ENCODE assay signal across 8 mouse cellular contexts in the genomic region with DNA sequence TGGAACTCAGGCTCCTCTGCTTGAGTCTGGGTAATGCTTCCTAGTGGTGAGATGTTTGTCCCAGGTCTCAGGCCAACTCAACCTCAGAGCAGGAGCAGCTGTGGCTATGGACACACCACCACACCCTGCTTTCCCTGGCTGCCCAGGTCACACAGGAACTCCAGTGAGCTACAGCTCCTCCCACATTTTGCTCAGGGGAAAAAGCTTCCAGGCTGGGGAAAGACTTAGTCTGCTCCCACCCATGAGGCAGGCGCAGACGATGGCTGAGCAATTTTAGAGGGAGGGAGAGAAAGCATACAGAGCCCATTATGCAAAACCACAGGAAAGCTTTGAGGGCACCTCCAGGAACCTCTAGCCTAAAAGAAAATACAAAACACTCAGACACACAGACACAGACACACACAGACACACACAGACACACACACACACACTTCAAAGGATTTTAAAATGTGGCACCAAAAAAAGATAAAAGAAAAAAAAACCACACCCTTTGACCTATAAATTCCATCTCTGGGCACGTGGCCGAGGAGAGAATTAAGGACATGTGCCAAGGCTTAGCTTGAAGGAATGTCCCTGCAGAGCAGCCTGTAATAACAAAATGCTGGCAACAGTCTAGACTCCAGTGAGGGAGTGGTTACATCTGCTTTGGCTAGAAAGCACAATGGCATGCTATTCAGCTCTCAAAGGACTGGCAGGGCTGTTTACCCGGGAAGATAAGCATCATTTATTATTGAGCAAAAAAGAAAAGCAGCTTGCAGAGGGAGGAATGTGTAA. TPM values are rescaled to one million over a fixed set of nuclear protein-coding genes. Genes with fewer than 3 reads are reported as not detected.
DNase-seq lines count a peak whose midpoint lies in the region; ATAC-seq lines count a peak whose summit lies in the region.

No protein-coding gene starts in this region.

- H3K27ac ChIP-seq in midbrain, embryonic 15.5 days = peak overlapping the region; percentile 77

- H3K4me2 ChIP-seq in midbrain, embryonic 15.5 days = no peak overlapping the region

- DNase-seq in thymus, postnatal 25 days = peak; percentile 28
- DNase-seq in thymus, postnatal 36 days = no peak
- DNase-seq in fibroblast of lung, adult 2 months (ENCODE audit: low read depth) = peak; percentile 98
- DNase-seq in heart, postnatal 10 days = peak; percentile 89 to 91
- peak; percentile 89 for DNase-seq in kidney, postnatal 14 days
- no peak for DNase-seq in layer of hippocampus, adult 8-10 months (ENCODE audit: low spot score in 2 of 2)
- no peak for DNase-seq in T-cell, adult 2 months (ENCODE audit: low spot score)

- H3K27me3 ChIP-seq in midbrain, embryonic 15.5 days (replicated peaks) = no peaks in the 10 kb centered on the region

- 5% methylated on average over 5 of the region's 5 CpGs for WGBS in midbrain, embryonic 15.5 days

- no peak overlapping the region for H3K4me3 ChIP-seq in midbrain, embryonic 15.5 days

- intact Hi-C loops in heart, postnatal 10 days (cut with DNase I) = loop anchor here (5.0 kb wide), 2 partner anchors 108 to 438 kb away; a partner anchor contains a TSS

- no peak; the same call in 1 of the 2 replicates for ATAC-seq in midbrain, embryonic 15.5 days (replicated peaks)

- no peak overlapping the region for H3K9ac ChIP-seq in midbrain, embryonic 15.5 days

- no peaks in the 10 kb centered on the region for H3K9me3 ChIP-seq in midbrain, embryonic 15.5 days

- H3K4me1 ChIP-seq in midbrain, embryonic 15.5 days = peaks cover 41% of the 10 kb centered on the region

- H3K36me3 ChIP-seq in midbrain, embryonic 15.5 days (replicated peaks) = no peaks in the 10 kb centered on the region

RNA-seq across cellular contexts. Expression of a gene that starts 22.6 kb away (rescaled TPM):
- 10 to 100 TPM; 31.8 to 34.3 TPM for total RNA-seq in heart, postnatal 10 days (2021)
- polyA plus RNA-seq in midbrain, embryonic 15.5 days (2015; fragmentation: Nextera tagmentation; extraction: Ambion mirVana) = 102 and 103 TPM in 2 replicates
- total RNA-seq in layer of hippocampus, adult 8-10 months (2022) = 10 to 100 TPM; 43.9 to 50.8 (median 49.6) TPM

RNA-seq across cellular contexts. Expression of a gene that starts 26.1 kb away (rescaled TPM):
- total RNA-seq in heart, postnatal 10 days (2021) = 10 to 100 TPM; 36.7 to 48.8 TPM
- polyA plus RNA-seq in midbrain, embryonic 15.5 days (2015; fragmentation: Nextera tagmentation; extraction: Ambion mirVana) = 24.7 and 28.8 TPM in 2 replicates
- total RNA-seq in layer of hippocampus, adult 8-10 months (2022) = 1 to 10 TPM; 4.4 to 7.0 (median 5.5) TPM

RNA-seq across cellular contexts. Expression of a gene that starts 49.8 kb away (rescaled TPM):
- 10 to 100 TPM; 49.9 to 54.8 TPM for total RNA-seq in heart, postnatal 10 days (2021)
- polyA plus RNA-seq in midbrain, embryonic 15.5 days (2015; fragmentation: Nextera tagmentation; extraction: Ambion mirVana) = 697 and 723 TPM in 2 replicates
- 100 to 1,000 TPM; 160 to 178 (median 170) TPM for total RNA-seq in layer of hippocampus, adult 8-10 months (2022)

Comparison
In these comparisons a context has a peak if more than half of its experiments do, and no peak if none do; other contexts are left out.
1. DNase-seq: peak in thymus, postnatal 25 days (single experiment), fibroblast of lung, adult 2 months (single experiment), heart, postnatal 10 days (2 of 2) and kidney, postnatal 14 days (single experiment); none in thymus, postnatal 36 days (0 of 2), layer of hippocampus, adult 8-10 months (0 of 2) and T-cell, adult 2 months (single experiment).
2. RNA of a gene that starts 26.1 kb away (total RNA-seq): 36.7 to 48.8 TPM in heart, postnatal 10 days; 4.4 to 7.0 TPM in layer of hippocampus, adult 8-10 months; every median in the first group is over 4 times any median in the second.